Mouse (Mus musculus) lung, postnatal 10 days (tissue): ENCODE measurements around the gene Fam209.

Experiments
- DNase-seq: peaks from one replicate; pipeline ENCODE4 v3.0.0; 2021

The Fam209 gene

DNA sequence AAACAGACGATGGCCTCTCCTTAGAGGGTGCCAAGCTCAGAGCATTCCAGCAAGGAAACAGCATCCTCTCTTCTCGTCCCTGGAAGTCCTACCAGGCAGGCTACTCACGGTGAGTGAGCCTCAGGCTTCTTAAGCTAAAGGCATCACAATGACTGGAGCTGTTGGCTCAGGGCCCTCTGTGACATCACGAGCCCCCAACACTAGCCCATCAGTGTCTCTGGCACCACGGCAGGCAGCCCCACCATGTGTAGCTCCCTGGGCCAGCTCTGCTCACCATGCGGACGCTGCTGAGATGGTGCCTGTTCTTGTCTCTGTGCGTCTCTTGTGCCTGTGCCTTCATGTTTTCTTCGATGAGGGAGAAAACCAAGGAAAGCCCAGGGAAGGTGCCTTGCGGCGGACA is at the start of gene Fam209:
Gene Fam209, plus strand, starts transcription at position 203 of the 400 bp plus-strand sequence.
- no peak for DNase-seq

DNA sequence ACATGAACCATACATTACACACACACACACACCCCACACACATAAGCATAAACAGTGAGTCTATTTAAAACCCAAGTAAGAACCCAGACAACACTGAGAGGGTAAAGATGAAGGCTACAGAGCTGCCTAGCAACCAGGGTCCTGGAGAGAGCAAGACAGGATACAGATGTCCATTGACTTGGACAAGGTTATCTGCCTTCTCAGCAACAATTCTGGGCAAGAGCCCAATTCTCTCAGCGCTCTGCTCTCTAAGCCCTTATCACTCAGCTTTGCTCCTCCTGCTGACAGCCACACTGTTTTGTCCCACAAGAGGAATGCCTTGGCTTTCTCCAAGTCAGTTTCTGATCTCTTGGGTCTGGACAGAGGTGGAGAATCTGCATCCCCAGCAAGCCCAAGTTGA is 41.7 kb upstream of the Fam209 start:
- peak; percentile 69 for DNase-seq

DNA sequence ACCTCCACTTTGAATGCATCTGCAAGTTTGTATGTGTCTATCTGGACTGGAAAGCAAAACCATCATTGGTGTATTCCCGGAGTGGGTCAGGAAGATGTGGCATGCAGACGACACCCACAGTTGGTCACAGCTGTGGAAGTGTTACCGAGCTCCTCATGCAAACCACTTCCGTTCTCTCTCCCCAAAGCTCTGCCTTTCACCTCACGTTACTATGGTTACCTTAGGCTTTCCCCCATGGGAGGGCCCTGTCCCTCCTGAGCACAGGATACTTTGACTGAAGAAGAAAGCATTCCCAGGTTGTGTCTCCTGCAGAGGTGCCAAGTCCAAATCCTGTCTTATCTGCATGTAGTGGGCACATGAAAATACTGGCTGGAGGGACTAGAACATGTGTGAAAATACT is 38.6 kb upstream of the Fam209 start:
- DNase-seq: no peak

DNA sequence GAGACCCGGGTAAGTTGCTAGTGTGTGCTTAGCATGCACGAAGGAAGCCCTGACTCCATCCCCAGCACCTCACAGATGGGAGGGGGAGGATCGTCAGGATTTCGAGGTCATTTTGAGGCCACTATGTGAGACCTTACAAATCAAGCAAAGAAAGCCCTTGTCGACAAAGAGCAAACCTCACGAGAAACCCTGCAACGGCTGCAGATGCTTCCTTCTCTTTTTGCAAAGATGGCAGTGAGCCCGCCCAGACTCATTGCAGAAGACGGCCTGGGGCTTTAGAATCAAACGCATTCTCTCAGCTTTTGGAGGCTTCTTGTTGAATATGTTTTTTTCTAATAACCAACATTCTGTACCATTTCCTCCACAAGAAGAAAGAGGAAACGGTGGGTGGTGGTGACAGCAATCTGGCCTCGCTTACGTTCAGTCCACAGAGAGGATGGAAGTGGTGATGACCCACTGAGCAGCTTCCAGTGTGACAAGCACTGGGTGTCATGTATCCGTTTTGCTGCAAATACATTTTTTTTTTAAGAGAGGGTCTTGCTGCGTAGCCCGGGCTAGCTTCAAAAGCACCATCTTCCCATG is 34.9 kb upstream of the Fam209 start:
- no peak for DNase-seq

DNA sequence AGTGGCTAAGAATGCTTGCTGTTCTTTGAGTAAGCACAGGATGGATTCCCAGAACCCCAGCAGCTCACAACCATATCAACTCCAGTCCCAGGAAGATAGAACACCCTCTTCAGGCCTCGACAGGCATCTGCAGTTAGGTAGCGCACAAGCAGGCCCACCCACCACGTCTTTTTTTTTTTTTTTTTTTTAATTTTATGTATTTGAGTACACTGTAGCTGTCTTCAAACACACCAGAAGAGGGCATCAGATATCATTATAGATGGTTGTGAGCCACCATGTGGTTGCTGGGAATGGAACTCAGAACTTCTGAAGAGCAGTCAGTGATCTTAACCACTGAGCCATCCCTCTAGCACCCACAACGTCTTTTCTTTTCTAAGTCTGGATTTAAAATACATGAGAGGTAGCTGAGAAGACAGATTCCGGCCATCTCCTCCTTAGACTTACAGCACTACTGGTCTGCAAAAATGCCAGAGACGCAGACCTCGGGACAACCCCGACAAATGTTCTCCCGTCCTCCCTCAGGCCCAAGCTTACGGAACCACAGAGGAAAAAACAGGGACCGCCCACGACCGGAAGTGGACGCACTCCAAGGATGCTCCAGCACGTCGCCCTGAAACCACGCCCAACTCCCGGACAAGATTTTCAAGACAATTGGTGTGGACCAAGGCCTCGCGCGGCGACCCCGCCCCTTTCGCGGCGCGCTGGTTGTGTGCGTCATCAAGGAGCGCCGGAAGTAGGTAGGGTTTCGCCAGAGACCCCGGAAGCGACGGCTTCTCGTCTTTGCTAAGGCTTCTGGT is 32.3 kb upstream of the Fam209 start, which contains the start of gene Rtf2:
Gene Rtf2, plus strand, starts transcription at position 714 of the 797 bp plus-strand sequence.
- DNase-seq: peak; percentile 100

DNA sequence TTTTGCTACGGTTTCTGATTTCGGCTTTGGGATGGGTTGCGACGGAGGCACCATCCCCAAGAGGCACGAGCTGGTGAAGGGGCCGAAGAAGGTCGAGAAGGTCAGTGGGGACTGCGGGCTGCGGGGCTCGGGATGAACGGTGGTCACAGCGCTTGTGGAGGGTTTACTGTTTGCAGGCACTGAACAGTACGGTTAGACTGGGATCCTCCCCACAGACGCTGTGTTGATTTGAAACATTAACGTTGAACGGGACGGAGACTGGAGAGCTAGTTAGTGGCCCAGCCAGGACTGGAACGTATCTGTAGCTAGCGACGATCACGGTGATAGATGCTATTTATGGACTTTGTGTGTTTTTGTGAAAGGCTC is 31.7 kb upstream of the Fam209 start:
- DNase-seq: no peak

DNA sequence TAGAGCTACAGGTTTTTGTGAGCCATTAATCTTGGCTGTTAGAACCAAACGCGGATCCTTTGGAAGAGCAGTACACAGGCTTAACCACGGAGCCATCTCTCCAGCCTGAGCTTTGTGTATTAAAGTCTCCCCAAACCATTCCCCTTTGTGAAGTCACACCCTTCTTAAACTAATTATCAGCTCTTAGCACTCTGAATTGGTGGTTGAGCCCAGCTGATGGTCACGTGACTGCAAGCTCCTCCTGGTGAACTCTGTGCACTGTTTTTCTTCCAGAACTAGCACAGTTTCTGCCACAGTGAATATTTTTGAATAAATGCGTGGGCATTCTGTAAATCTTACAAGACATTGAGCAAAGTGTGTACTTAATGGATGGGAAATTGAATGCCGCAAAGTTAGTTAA is 31.1 kb upstream of the Fam209 start:
- peak; percentile 14 for DNase-seq

DNA sequence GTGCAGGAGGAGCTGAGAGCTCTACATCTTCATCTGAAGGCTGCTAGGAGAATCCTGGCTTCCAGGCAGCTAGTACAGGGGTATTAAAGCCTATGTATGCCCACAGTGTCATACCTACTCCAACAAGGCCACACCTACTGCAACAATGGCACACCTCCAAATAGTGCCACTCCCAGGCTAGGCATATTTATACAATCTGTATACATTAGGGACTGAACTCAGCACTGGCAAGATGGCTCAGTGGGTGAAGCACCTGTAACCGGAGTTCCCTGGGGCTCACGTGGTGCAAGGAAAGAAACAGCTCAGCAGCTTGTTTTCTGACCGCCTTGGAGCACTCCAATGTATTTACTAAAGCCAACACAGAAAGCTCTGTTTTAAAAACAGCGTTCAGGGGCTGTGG is 26.7 kb upstream of the Fam209 start:
- no peak for DNase-seq

DNA sequence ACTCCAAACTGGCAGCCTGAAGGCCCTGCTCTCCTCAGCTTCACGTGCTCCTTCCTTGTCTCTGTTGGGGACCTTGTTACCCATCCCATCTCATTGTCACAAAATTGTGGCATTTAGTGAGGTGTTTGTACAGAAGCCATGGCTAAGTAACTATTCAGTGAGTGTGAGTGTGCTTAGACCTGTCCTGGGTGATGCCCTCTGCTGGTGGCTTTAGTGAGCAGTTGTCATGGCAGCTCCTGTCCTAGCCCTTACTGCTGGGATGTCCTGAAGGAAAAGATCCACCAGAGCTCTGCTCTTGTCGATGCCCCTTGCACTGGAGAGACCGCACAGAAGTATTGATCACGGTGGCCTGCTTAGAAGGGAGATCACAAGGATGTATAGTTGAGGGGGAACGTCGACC is 25.0 kb upstream of the Fam209 start:
- peak; percentile 34 for DNase-seq

DNA sequence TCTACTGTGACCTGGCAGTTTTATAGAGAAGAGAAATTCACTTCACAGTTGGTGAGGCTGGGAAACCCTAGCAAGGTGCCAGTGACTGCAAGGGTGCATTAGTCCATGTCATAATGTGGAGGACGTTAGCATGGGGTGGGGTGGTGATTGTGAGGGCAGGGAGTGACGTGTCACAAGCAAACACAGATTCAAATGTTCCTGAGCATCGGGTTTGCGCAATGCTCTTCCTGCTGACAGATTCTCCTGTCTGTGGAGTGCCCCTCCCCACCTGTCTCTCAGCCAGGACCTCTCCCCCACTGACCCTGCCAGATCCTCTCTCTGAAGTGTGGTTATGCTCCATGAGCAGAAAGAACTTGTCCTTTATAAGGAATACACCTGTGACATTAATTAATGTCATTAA is 24.0 kb upstream of the Fam209 start:
- no peak for DNase-seq

DNA sequence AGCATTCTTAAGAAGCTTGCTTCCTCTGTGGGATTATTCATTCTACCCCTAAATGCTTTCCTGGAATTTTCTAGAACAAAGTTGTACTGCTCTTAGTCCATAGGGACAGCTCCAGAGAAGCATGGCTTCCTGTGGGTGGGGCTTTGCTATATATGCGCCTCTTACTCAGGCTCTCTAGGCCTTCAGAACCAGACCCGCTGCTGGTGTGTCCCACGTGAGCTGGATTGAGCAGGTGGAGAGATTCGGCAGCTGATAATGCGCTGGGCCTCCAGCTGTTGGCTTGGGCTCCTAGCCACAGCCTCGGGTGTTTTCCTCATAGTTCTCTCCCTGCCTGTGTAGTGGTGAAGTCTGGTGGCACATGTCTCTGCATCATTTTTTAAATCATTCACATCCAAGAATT is 21.7 kb upstream of the Fam209 start:
- DNase-seq: no peak

DNA sequence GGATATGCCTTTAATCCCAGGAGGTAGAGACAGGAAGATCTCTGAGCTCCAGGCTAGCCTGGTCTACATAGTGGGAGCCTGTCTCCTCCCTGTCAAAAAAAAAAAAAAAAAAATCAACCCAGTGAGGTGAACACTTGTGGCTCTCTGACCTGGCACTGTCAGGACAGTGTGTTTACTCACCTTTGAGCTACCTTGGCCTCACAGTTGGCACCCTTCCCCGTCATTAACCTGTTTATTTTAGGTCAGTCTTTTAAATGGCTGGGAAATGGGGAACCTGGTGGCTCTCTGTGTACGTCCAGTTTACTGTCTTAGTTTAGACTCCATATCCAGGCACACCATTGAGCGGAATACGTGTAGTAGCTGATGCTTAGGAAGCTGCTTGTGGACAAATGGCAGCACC is 20.3 kb upstream of the Fam209 start:
- no peak for DNase-seq

DNA sequence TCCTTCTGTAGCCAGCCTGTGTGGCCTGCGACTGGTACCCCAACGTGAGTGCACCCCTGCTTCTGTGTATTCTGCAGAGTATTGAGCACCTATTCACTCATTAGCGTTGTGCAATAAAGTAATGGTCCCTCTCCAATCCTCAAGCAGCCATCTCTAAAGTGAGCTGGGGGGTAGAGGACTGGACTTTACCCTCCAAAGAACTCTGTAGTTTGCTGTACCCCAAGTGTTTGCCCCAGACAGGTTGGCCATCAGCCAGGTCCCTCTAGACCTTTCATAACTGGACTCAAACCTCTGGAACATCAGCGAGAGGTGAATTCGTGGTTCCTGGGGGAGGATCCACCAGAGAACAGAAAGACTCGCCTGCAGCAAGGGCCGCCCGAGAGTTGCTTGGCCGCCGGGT is 19.9 kb upstream of the Fam209 start:
- no peak for DNase-seq

DNA sequence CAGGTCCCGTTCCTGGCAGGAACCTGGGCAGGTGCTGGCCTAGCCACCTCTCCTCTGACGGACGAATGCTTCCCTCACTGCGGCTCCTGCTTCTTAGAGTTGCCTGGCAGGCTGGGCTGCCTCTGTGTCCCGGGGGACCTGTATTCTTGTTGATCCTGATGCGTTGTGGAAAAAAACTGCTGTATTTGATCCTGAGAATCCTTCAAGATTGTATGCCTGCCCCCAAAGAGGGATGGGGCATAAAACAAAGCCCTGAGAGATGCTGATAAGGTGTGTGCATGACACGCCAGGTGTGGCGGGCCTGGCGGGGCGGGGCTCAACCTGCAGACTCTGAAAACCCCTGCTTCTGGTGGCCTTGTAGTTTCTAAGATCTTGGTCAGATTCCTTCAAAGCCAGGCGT is 13.8 kb upstream of the Fam209 start, which contains the start of gene Gcnt7:
Gene Gcnt7, minus strand, starts transcription at position 101 of the 400 bp plus-strand sequence.
- DNase-seq: no peak

DNA sequence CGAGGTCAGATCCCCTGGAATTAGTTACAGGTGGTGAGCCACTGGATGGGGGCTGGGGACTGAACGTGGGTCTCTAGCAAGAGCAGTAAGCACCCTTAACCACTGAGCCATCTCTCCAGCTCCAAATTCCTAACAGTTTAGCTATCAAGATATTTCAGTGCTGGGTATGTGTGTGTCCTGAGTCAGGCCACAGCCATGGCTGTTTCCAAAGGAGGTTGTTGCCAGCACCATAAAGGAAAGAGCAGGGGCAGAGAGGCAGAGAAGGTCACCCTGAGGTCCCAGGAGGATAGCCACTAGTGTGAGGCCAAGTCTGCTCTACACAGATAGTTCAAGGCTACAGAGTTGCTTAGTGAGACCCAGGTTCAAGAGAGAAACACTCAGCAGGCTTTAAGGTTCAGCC is 11.7 kb upstream of the Fam209 start:
- no peak for DNase-seq

DNA sequence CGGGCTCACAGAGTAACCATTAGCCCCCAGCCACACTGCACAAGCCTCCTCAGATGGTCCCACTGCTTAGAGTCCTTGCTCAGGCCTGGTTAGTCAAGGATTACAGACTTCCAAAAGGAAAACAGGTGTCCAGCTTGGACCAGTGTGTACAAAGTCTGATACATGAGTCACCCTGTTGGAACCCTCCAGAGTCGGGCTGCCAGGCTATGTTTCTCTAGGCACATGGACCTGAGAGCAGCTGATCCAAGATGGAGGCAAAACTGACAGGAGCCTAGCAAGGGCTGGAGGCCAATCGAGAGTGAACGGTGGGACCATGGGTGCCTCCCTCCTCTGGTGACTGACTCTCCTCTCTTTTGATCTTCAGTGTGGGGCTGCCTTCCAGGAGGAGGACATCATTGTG is 9.5 kb upstream of the Fam209 start:
- DNase-seq: no peak

DNA sequence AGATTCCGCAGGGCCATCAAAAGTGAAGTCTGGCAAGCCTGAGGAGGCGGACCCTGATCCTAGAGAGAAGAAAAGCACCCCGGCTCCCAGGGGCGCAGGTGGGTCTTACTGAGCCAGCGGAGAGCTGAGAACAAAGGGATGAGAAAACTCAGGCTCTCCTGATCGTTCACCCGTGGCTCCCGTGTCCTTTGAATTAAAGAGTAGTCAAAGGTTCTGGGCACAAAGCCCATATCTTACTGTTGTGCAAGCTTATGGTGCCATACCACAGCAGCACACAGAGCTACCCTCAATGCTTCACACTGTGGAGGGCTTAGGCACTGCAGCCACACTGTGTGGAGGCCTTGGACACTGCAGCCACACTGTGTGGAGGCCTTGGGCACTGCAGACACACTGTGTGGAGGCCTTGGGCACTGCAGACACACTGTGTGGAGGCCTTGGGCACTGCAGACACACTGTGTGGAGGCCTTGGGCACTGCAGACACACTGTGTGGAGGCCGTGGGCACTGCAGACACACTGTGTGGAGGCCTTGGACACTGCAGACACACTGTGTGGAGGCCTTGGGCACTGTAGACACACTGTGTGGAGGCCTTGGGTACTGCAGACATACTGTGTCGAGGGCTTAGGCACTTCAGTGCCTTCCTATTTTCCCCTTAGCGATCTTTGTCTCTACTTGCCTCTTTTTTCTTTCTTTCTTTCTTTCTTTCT is 5.7 kb upstream of the Fam209 start:
- DNase-seq: no peak

DNA sequence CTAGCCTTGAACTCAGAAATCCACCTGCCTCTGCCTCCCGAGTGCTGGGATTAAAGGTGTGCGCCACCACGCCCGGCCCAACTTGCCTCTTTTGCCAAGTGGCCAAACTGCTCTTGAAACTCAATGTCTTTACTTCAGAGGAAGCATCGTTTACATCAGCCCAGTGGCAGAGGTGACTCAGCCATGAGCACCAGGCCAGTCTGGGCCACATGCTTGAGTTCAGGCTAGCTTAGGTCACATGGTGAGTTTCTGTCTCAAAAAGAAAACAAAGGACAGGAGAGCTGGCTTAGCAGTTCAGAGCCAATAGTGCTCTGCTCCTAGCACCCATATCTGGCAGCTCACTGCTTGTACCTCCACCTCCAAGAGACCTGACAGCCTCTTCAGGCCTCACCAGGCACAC is 5.1 kb upstream of the Fam209 start:
- DNase-seq: no peak

DNA sequence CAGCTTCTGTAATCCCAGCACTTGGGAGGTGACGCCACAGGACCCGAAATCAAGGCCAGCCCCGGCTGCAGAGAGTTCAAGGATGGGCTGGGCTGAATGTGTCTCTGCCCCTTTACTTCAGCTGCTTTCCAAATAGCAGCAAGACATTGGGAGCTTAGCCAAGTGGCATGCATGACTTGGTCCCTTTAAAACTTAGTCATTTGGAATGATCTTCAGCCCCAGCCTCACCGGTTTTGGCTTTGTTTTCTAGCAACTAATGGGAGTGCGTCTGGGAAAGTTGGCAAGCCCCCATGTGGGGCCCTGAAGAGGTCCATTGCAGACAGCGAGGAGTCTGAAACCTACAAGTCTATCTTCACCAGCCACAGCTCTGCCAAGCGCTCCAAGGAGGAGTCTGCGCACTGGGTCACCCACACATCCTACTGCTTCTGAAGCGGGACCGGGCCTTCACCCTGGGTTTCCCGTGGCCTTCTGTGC is 3.9 kb upstream of the Fam209 start:
- DNase-seq: peak; percentile 69

DNA sequence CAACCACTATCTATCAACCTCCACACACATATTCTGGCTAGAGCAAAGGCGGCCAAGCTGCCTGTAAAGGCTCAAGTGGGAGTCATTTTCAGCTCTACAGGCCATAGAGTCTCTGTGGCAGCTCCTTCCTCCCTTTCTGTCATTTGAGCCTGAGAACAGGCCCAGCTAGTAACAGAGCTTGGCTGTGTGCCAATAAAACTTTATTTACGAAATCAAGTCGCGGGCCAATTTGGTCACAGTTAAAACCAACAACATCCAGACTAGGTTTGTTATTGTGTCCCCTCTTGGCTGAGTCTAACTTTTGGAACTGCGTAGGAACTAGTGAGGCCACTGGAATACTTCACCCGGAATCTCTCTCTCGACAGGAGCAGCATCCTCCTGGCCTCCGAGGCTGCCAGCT is 1.3 kb downstream of the Fam209 start:
- peak; percentile 53 for DNase-seq

DNA sequence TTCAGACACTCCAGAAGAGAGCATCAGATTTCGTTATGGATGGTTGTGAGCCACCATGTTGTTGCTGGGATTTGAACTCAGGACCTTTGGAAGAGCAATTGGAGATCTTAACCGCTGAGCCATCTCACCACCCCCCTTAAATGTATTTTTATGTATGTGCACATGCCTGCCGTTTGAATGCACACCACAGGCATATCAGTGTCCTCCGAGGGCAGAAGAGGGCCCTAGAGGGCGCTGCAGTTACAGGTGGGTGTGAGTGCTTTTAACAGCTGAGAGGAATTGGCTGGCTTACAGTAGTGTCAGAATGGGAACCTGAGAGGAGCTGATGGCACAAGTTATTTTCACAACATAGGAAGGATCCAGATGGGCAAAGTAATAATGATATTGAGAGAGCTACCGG is 2.6 kb downstream of the Fam209 start:
- DNase-seq: peak; percentile 34

DNA sequence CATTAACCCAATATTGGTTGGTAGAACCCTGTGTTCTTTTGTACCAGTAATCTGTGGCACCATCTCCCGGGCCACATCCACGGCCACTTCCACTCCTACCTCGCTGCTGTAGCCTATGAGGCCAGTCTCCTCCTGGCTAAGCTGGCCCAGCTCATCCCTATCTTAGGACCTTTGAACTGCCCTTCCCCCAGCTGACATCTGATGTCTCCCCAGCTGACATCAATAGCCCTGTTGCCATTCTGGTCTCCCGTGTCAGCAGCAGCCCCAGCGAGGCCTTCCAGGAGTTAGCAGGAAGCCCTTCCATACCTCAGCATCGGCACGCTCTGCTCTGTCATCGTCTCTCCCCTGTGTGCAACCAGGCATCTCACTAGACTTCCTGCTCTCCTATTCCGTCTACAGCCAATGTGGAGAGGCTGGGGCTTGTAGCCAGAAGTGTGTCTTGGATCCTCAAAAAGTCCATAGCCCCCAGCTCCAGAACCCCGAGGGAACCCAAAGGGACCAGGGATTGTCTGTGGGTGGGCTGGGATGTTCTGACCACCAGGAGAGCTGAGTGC is 4.5 kb downstream of the Fam209 start:
- no peak for DNase-seq

DNA sequence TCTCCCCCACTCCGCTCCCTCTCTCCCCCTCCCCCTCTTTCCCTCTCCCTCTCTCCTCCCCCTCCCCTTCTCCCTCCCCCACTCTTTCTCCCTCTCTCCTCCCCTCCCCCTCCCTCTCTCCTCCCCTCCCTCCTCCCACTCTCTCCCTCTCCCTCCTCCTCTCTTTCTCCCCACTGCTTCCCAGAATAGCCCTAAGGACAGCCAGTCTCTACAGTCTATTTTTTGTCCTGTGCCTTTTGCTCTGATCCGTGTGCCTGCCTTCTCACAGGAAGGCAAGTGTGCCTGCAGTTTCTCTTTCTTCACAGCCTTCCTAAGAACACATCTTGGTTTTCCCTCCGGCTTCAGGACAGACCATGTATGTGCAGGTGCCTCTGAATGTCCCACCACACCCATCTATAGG is 5.0 kb downstream of the Fam209 start:
- DNase-seq: no peak

DNA sequence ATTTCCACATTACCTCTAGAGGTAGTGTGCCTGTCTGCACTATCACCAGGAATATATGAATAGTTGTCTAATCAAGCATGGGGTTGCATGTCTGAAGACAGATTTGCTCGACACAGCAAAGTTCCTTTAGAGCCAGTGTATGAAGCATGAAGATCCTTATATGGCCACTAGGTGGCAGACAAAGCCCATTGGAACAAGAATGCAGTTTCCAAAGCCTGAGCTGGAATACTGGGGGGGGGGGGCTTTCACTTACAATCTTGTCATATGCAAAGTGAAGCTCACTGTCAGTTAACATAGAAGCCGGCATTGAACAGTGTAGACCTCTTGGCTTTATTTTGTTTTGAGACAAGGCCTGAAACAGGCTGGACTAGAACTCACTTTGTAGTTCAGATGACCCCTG is 5.5 kb downstream of the Fam209 start:
- DNase-seq: peak; percentile 72
